Mouse (Mus musculus): Measurements from ENCODE around the gene Ccdc43.

GRCm38 (mm10) chr11:102742066-102742465, 44.5 kb upstream of the Ccdc43 start:
- no peak for TF ChIP-seq GATA1 (IDR thresholded peaks at IDR 0.05; ENCODE audit: low read depth, low read length)
- TF ChIP-seq CTCF (IDR thresholded peaks at IDR 0.05 in 2 of 3, conservative IDR thresholded peaks at IDR 0.05 in 1 of 3; ENCODE audit: control insufficient read depth in 1 of 3, insufficient read depth in 1 of 3, low read depth in 2 of 3, low read length in 3 of 3, poor library complexity in 1 of 3, severe bottlenecking in 1 of 3), result no peak
- TF ChIP-seq MAZ (IDR thresholded peaks at IDR 0.05; ENCODE audit: low read depth, low read length), result no peak
- no peak for TF ChIP-seq CHD1 (IDR thresholded peaks at IDR 0.05; ENCODE audit: low read depth, low read length)
- TF ChIP-seq MEF2A (IDR thresholded peaks at IDR 0.05; ENCODE audit: extremely low read depth, insufficient replicate concordance, low read depth, low read length, poor library complexity, severe bottlenecking), result no peak
- TF ChIP-seq EP300 (IDR thresholded peaks at IDR 0.05; ENCODE audit: low read depth in 1 of 2, low read length in 2 of 2), result no peak
- no peak for TF ChIP-seq CHD2 (IDR thresholded peaks at IDR 0.05; ENCODE audit: low read length)
- no peak for TF ChIP-seq ZKSCAN1 (IDR thresholded peaks at IDR 0.05; ENCODE audit: low read depth, low read length)
- TF ChIP-seq POLR2AphosphoS2 (IDR thresholded peaks at IDR 0.05; ENCODE audit: low read length), result no peak
